Mouse (Mus musculus) liver, embryonic 14.5 days (tissue): ENCODE measurements at regions not wholly inside any gene's neighbourhood (a gene's known extent, or its start where the extent isn't known, plus 50 kb on each side); places are given as distances from the start of the nearest gene placed in this dataset.

Experiments
- CTCF ChIP-seq: IDR thresholded peaks from 2 replicates; pipeline ENCODE4 v1.5.1; 2016; ENCODE audit warnings: antibody characterized with exemption, low read depth, control low read depth
- EP300 ChIP-seq: IDR thresholded peaks from 2 replicates; pipeline ENCODE4 v1.6.1; 2016; ENCODE audit warnings: antibody characterized with exemption, low read depth

DNA sequence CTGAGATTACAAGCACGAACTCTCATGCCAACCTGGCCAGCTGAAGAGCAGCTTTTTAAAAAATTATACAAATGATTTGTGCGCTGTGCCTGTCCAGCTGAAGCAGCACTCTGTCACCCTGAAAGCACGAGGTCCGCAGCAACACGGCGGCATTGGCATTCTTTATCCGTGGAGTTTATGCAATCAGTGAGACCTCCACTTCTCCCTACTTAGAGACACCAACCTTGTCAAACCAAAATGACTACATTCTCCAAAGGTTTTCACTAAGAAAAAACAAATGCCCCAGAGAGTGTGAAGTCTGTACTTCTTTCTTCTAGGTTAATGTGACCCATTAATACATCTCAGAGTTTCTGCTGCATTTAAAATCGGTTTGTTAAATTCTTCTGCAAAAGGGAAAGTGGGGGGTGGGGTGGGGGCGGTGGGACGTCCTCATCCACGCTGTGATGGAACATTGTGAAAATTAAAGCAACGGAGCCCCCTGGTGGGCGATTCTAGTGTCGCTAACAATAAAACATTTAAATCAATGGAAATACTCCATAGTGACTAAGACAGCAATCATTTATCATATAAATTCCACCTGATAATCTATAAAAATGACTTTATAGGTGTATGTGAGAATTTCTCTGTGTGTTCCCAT is 524.2 kb upstream of the Gpc5 start:
- TF ChIP-seq CTCF (no peak), EP300 (no peak)
